Mouse (Mus musculus): Measurements from ENCODE around the gene Asic3. TPM values are rescaled to one million over a fixed set of nuclear protein-coding genes. Genes with fewer than 3 reads are reported as not detected.

The Asic3 gene
- polyA plus RNA-seq, 3 experiments from 2014 or later, result not detected

- peak; percentile 95 for ATAC-seq
Measured at GRCm38 (mm10) chr5:24423129-24424003, 10.2 kb downstream of the Asic3 start, which contains the start of the genes Cdk5 and Slc4a2. Cdk5 (minus strand) TSS chr5:24423530. Slc4a2 (plus strand) TSS chr5:24423837.

- no peak for ATAC-seq
Measured at GRCm38 (mm10) chr5:24424004-24424781, 11.0 kb downstream of the Asic3 start.

GRCm38 (mm10) chr5:24424861-24425411 is 11.7 kb downstream of the Asic3 start:
- peak; percentile 41 for ATAC-seq

- peak; percentile 13 for ATAC-seq
Measured at GRCm38 (mm10) chr5:24425421-24426036, 12.3 kb downstream of the Asic3 start.

- ATAC-seq, result no peak
Measured at GRCm38 (mm10) chr5:24426037-24426432, 12.8 kb downstream of the Asic3 start.

- ATAC-seq, result no peak
Measured at GRCm38 (mm10) chr5:24426556-24427284, 13.5 kb downstream of the Asic3 start.

- ATAC-seq, result no peak
Measured at GRCm38 (mm10) chr5:24427285-24427633, 14.1 kb downstream of the Asic3 start.

GRCm38 (mm10) chr5:24427981-24428402 is 14.8 kb downstream of the Asic3 start:
- ATAC-seq, result no peak

GRCm38 (mm10) chr5:24428596-24428995 is 15.4 kb downstream of the Asic3 start:
- ATAC-seq, result no peak

GRCm38 (mm10) chr5:24433993-24434392 is 20.8 kb downstream of the Asic3 start:
- no peak for ATAC-seq

- ATAC-seq, result no peak
Measured at GRCm38 (mm10) chr5:24441187-24441586, 28.0 kb downstream of the Asic3 start.

- no peak for ATAC-seq
Measured at GRCm38 (mm10) chr5:24442029-24442428, 28.8 kb downstream of the Asic3 start.

- no peak for ATAC-seq
Measured at GRCm38 (mm10) chr5:24443204-24443603, 30.0 kb downstream of the Asic3 start.

- no peak for ATAC-seq
Measured at GRCm38 (mm10) chr5:24443927-24444326, 30.7 kb downstream of the Asic3 start.

- peak; percentile 74 for ATAC-seq
Measured at GRCm38 (mm10) chr5:24444746-24445427, 31.7 kb downstream of the Asic3 start, which contains the start of gene Fastk. Fastk (minus strand) TSS chr5:24445287.

- ATAC-seq, result no peak
Measured at GRCm38 (mm10) chr5:24445428-24446080, 32.4 kb downstream of the Asic3 start.

GRCm38 (mm10) chr5:24446630-24447029 is 33.4 kb downstream of the Asic3 start:
- no peak for ATAC-seq

GRCm38 (mm10) chr5:24447624-24448298 is 34.6 kb downstream of the Asic3 start, which contains the start of gene Tmub1:
Tmub1 (minus strand) TSS chr5:24447854.
- ATAC-seq, result peak; percentile 68

- ATAC-seq, result peak; percentile 71
Measured at GRCm38 (mm10) chr5:24451264-24452029, 38.3 kb downstream of the Asic3 start.

Data from inflammation-experienced regulatory T-cells, adult 6 months (primary cell).